Mouse (Mus musculus) kidney, adult 2 months (tissue): Measurements from ENCODE around the gene Kpna1. TPM values are rescaled to one million over a fixed set of nuclear protein-coding genes. Genes with fewer than 3 reads are reported as not detected.

Experiments
- DNase-seq: peaks from one replicate; pipeline ENCODE4 v3.0.0; 2021
- H3K27ac ChIP-seq: fragments of 200-500 bp; 2 replicates; pipeline ENCODE4 v1.5.1; 2012; ENCODE audit warnings: low read depth, low read length, control low read depth, inconsistent platforms; ENCODE audit not compliant: insufficient read depth
- H3K27me3 ChIP-seq: fragments of 200-500 bp; replicated peaks from 2 replicates; pipeline ENCODE4 v1.6.1; 2012; ENCODE audit warnings: mild to moderate bottlenecking, moderate library complexity, low read length, inconsistent platforms; ENCODE audit not compliant: control insufficient read depth, insufficient read depth
- H3K36me3 ChIP-seq: fragments of 200-500 bp; 2 replicates; pipeline ENCODE4 v1.6.1; 2012; ENCODE audit warnings: mild to moderate bottlenecking, moderate library complexity, low read length, inconsistent platforms; ENCODE audit not compliant: control insufficient read depth, insufficient read depth
- H3K4me1 ChIP-seq: fragments of 200-500 bp; 2 replicates; pipeline ENCODE4 v1.6.1; 2011; ENCODE audit warnings: low read length; ENCODE audit not compliant: control insufficient read depth, insufficient read depth
- H3K4me3 ChIP-seq: fragments of 200-500 bp; 2 replicates; pipeline ENCODE4 v1.5.1; 2011; ENCODE audit warnings: mild to moderate bottlenecking, low read depth, low read length, control low read depth; ENCODE audit not compliant: insufficient read depth
- CTCF ChIP-seq: fragments of 200-500 bp; conservative IDR thresholded peaks from 2 replicates; pipeline ENCODE4 v1.5.1; 2011; ENCODE audit warnings: low read depth, mild to moderate bottlenecking, control low read depth, low read length, moderate library complexity, mixed read lengths; ENCODE audit not compliant: insufficient read depth, insufficient read length
- POLR2A ChIP-seq: fragments of 200-500 bp; IDR thresholded peaks from one replicate; pipeline ENCODE4 v1.6.1; 2011; ENCODE audit warnings: low read depth, low read length, control low read depth
- WGBS: fragments of 180-500 bp; shearing (Covaris S2); methylation state at CpG from one replicate; pipeline ENCODE4 v1.1.7; 2018; 5-methylcytosine and 5-hydroxymethylcytosine counted together
- polyA plus RNA-seq: library from polyadenylated mRNA; depleted of rRNA; stranded (reverse); fragments of >200 nt; gene quantifications from 2 replicates; pipeline ENCODE4 v1.2.3, GENCODE M21; 2012; rRNA removed

Kpna1 gene
- polyA plus RNA-seq, 1 experiment = 7.3 TPM

DNA sequence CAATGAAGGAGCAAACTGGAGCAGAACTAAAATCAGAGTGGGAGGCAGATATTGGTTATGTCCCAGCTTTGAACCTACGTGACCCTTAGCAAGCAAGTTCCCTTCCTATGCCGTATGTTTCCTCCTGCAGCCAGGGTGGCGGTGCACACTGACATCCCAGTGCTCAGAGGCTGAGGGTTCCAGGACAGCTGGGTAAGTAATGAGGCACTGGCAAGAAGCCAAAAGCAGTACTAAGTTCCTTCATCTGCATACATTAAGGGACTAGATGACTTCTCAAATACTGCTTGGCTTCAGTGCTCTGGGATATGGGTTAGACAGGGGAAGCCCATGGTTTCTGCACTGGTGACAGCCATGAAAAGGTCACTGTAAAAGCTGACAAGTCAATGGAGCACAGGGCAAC, 89.8 kb downstream of the Kpna1 start:
- Histone ChIP-seq H3K27me3 (no peaks in the 10 kb centered on the region), H3K4me1 (peaks cover 2% of the 10 kb centered on the region; the same call in 1 of the 2 replicates), H3K27ac (no peak overlapping the region), H3K36me3 (no peaks in the 10 kb centered on the region), H3K4me3 (no peak overlapping the region)
- no peak for DNase-seq
- no peak for TF ChIP-seq CTCF
- TF ChIP-seq POLR2A = no peak
- WGBS = 61% methylated on average over 3 of the region's 3 CpGs

DNA sequence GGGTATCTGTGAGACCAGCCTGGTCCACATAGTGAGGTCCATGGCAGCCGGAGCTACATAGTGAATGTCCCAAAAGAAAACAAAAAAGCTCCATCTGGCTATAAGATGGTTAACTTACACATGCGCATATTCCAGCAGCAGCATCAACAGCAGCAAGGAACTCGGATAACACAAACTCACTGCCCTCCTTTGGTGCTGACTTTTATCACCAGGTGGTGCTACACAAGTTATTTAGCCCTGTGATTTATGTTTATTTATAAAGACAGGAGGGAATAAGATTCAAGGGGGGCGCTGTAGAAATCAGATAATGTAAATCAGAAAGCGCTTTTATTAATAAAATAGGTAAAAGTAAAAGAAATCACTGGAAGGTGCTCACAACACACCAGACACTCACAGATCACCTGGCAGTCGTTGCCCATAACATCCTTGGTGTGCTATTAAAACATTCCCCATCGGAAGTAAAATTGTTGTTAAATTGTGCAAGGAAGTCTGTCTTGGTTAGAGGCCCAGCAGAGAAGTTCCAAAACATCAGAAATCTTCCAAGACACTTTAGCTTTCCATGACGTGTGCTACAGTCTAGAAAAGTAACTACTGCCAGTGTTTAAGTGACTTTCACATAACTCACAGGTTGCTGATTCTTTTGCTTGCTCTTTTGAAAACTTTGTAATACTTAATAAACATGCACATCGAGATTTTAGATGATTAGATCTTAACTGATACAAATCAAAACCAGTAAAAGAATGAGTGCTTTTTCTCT, 91.4 kb downstream of the Kpna1 start:
- TF ChIP-seq CTCF = no peak
- TF ChIP-seq POLR2A = no peak
- DNase-seq = no peak
- WGBS = 25% methylated on average over 9 of the region's 9 CpGs
- no peak overlapping the region for H3K27ac ChIP-seq
- peaks cover 2% of the 10 kb centered on the region; the same call in 1 of the 2 replicates for H3K4me1 ChIP-seq
- no peaks in the 10 kb centered on the region for H3K36me3 ChIP-seq
- no peak overlapping the region; the same call in 1 of the 2 replicates for H3K4me3 ChIP-seq
- no peaks in the 10 kb centered on the region for H3K27me3 ChIP-seq

DNA sequence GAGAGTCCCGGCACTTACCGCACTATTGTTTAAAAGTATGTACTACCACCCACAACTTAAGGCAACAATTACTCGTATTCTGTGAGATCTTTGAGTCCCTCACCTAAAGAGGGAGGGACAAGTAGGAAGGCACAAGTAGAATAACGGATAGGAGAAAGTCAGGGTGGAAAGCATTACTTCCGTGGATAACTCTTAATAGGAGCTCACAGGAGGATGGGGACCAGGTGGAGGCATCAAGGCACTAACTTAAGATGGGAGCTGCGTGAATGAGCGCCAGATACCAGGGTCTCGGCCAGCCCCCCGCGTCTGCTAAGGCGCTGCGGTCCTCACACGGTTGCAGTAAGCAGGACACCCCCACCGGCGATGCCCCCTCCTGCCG, 92.5 kb downstream of the Kpna1 start:
- Histone ChIP-seq H3K36me3 (no peaks in the 10 kb centered on the region), H3K27ac (peak overlapping the region; percentile 68), H3K27me3 (no peaks in the 10 kb centered on the region), H3K4me1 (no peaks in the 10 kb centered on the region; the same call in 1 of the 2 replicates), H3K4me3 (peak overlapping the region; percentile 71)
- TF ChIP-seq POLR2A (no peak), CTCF (no peak)
- WGBS = under 1% methylated on average over 16 of the region's 16 CpGs
- DNase-seq = no peak

DNA sequence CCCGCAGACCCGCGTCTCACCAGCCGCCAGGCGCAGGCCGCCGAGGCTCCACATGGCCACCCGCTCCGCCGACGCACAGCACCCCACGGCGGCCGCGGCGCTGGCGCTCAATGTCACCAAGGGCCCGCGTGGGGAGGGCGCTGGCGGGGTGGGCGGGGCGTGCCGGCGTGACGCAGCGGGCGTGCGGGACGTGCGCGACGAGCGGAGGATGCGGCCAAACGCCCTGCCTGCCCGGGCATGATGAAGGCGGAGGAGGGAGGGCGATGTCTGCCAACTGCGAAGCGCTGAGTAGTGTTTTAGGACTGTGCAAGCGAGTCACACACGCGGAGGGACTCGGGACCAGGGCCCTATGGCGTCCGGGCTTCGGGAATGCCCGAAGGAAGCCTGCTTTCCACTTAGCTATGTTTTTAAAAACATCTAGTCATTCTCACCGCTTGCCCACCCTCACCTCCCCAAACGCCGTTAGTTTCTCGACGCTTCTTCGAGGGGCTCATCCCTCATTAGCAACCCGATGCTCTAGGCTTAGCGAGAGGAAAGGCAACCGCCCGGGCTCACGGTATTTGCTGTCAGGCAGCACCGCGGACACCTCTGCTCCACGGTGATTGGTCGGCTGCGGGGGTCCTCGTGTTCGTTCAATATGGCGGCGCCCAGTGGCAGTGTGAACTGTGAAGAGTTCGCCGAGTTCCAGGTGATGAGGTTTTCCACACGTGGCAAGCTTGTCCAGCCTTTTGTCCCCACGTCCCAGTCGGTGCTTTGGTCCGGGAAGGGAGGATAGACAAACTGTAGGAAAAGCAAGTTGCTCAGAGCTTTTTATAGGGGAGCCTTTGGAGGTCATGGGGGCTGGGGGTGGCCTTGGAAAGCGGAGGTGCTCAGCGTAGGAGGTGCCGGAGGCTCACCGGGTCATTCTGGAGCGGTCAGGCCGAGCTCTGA, 93.2 kb downstream of the Kpna1 start, which contains the start of the genes Fam162a and Ccdc58:
TSS of gene Fam162a (minus strand) at position 145 of the 930 bp plus-strand sequence.
TSS of gene Ccdc58 (plus strand) at position 236 of the 930 bp plus-strand sequence.
- no peak for TF ChIP-seq CTCF
- TF ChIP-seq POLR2A = peak; percentile 96
- peak; percentile 95 for DNase-seq
- H3K4me1 ChIP-seq = no peaks in the 10 kb centered on the region
- under 1% methylated on average over 81 of the region's 81 CpGs for WGBS
- peak within 1 kb of the TSS; percentile 71 for H3K4me3 ChIP-seq
- H3K27ac ChIP-seq = peak within 1 kb of the TSS; percentile 98
- no peaks in the 10 kb centered on the region for H3K27me3 ChIP-seq
- no peaks in the 10 kb centered on the region for H3K36me3 ChIP-seq

DNA sequence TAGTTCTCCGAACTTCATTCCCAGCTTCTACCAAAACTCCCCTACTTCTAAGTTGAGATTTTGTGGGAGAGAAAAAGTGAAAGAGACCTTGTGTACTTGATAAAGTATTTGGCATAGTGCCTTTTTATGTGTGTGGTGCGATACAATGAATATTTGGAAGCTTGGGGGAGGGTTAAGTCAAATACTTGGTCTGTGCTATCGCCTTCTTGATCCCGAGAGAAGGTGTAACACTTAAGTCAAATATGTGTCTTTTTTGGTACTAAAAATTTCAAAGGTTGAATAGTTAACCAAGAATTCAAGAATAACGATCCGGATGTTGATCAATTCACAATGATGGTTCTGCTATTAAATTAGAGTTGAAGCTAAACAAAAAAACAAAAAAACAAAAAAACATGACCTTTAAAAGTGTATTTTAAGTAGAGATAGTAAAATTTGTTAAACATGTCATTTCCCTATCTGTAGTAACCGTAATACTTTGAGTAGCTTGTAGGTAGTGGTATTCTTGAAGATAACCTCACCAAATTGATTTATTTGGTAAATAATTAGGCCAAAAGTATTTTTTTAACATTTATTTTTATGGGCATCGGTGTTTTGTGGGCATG, 94.0 kb downstream of the Kpna1 start:
- no peak for TF ChIP-seq CTCF
- TF ChIP-seq POLR2A = no peak
- H3K27me3 ChIP-seq = no peaks in the 10 kb centered on the region
- no peaks in the 10 kb centered on the region for H3K36me3 ChIP-seq
- WGBS = 26% methylated on average over 8 of the region's 8 CpGs
- no peaks in the 10 kb centered on the region for H3K4me1 ChIP-seq
- H3K4me3 ChIP-seq = peak overlapping the region; percentile 71
- DNase-seq = no peak
- H3K27ac ChIP-seq = peak overlapping the region; percentile 98

DNA sequence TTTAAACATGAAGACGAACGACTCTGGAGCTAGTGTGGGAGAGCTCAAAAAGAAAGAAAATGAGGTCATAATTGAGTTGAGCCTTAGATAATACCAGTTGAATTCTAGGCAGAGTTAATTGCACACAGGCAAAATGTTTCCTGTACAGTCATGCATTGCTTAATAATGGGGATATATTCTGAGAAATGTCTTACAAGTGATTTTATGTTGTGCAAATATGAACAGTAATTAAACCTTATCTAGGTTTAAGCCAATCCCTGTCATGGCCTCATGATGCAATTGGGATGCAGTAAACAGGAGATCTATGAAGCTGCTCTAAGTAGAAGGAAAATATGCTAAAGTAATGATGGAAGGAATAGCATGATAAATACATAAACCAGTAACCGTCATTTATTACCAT, 96.2 kb downstream of the Kpna1 start:
- 92% methylated on average over 3 of the region's 3 CpGs for WGBS
- no peak overlapping the region for H3K27ac ChIP-seq
- H3K27me3 ChIP-seq = no peaks in the 10 kb centered on the region
- H3K4me1 ChIP-seq = no peaks in the 10 kb centered on the region
- DNase-seq = no peak
- H3K36me3 ChIP-seq = no peaks in the 10 kb centered on the region
- no peak overlapping the region for H3K4me3 ChIP-seq
- TF ChIP-seq POLR2A = no peak
- TF ChIP-seq CTCF = no peak

DNA sequence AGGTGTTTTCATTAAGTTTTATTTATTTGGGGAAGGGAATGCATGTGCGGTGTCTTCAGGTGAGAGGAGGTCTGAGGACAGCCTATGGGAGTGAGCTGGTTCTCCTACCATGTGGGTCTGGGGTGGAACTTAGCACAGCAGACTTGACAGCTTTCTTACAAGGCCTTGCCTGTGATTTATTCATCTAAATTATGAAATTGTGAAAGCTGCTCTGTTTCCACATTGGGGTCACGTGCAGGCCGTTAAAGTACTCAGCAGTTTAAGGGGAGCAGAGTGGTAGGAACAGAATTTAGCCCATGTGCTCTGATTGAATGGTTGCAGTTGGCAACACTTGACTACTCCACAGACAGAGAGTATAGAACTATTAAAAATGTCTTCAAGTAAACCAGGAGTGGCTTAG, 101.4 kb downstream of the Kpna1 start:
- 94% methylated on average over 3 of the region's 3 CpGs for WGBS
- no peaks in the 10 kb centered on the region for H3K27me3 ChIP-seq
- H3K27ac ChIP-seq = no peak overlapping the region
- no peaks in the 10 kb centered on the region for H3K4me1 ChIP-seq
- DNase-seq = no peak
- TF ChIP-seq CTCF = no peak
- TF ChIP-seq POLR2A = no peak
- H3K36me3 ChIP-seq = no peaks in the 10 kb centered on the region
- no peak overlapping the region for H3K4me3 ChIP-seq

Other genes with a start within 250 kb of the Kpna1 start
- 33.3 and 35.1 TPM in 2 replicates for gene Dirc2, start 209.4 kb upstream of the Kpna1 start, polyA plus RNA-seq
- 6.2 and 7.0 TPM in 2 replicates for gene Hspbap1, start 208.4 kb upstream of the Kpna1 start, polyA plus RNA-seq
- gene Parp14, start 107.2 kb upstream of the Kpna1 start, polyA plus RNA-seq = 3.8 and 5.3 TPM in 2 replicates
- gene Parp9, start 40.3 kb upstream of the Kpna1 start, polyA plus RNA-seq = 6.0 and 8.0 TPM in 2 replicates
- 4.2 and 5.4 TPM in 2 replicates for gene Dtx3l, start 39.6 kb upstream of the Kpna1 start, polyA plus RNA-seq
- gene Wdr5b, start 62.4 kb downstream of the Kpna1 start, polyA plus RNA-seq = 1.8 and 2.1 TPM in 2 replicates
- gene Fam162a, start 92.8 kb downstream of the Kpna1 start, polyA plus RNA-seq = 68.9 and 94.6 TPM in 2 replicates
- 14.8 and 21.3 TPM in 2 replicates for gene Ccdc58, start 92.9 kb downstream of the Kpna1 start, polyA plus RNA-seq
- not detected in 2 replicates for gene Csta1, start 152.5 kb downstream of the Kpna1 start, polyA plus RNA-seq
- not detected in 2 replicates for gene Stfa2l1, start 178.1 kb downstream of the Kpna1 start, polyA plus RNA-seq
- not detected in 2 replicates for gene Gm5483, start 205.5 kb downstream of the Kpna1 start, polyA plus RNA-seq
- gene Gm5416, start 231.7 kb downstream of the Kpna1 start, polyA plus RNA-seq = not detected in 2 replicates
- gene 2010005H15Rik, start 242.7 kb downstream of the Kpna1 start, polyA plus RNA-seq = 0.50 TPM in 1 of 2 replicates, not detected in the other